Mouse (Mus musculus): ENCODE data around the gene Hspa5. TPM values are rescaled to one million over a fixed set of nuclear protein-coding genes. Genes with fewer than 3 reads are reported as not detected.
A peak's percentile ranks its signal among the peaks of the same experiment; 100 is the strongest.
"Not testable (repeated sequence)": the region's sequence is repeated elsewhere in the genome, so short reads cannot be mapped to it uniquely, and the experiment has no call there.

The Hspa5 gene
- polyA plus RNA-seq, 1 experiment: 519 TPM

GRCm38 (mm10) chr2:34794511-34794910, 22.7 kb downstream of the Hspa5 start:
- Histone ChIP-seq H3K27ac (ENCODE audit: insufficient read depth, low read length) (no peak overlapping the region), H3K4me3 (ENCODE audit: low read depth, low read length) (no peak overlapping the region), H3K9ac (ENCODE audit: low read depth, poor library complexity, severe bottlenecking) (no peak overlapping the region), H3K36me3 (ENCODE audit: control insufficient read depth, insufficient read depth, low read length, poor library complexity, severe bottlenecking) (no peaks in the 10 kb centered on the region), H3K27me3 (ENCODE audit: control insufficient read depth, insufficient read depth, low read length, poor library complexity, severe bottlenecking) (no peaks in the 10 kb centered on the region), H3K4me1 (ENCODE audit: control insufficient read depth, insufficient read depth, low read length) (no peaks in the 10 kb centered on the region), H3K9me3 (replicated peaks; ENCODE audit: control insufficient read depth, insufficient read depth, low read length, poor library complexity, severe bottlenecking) (no peaks in the 10 kb centered on the region)
- TF ChIP-seq EP300 (IDR thresholded peaks at IDR 0.05; ENCODE audit: insufficient read depth, low read depth, low read length): no peak
- no peak for TF ChIP-seq POLR2A (IDR thresholded peaks at IDR 0.05; ENCODE audit: insufficient read depth, low read length)
- TF ChIP-seq CTCF (IDR thresholded peaks at IDR 0.05; ENCODE audit: low read depth, low read length): no peak

DNA sequence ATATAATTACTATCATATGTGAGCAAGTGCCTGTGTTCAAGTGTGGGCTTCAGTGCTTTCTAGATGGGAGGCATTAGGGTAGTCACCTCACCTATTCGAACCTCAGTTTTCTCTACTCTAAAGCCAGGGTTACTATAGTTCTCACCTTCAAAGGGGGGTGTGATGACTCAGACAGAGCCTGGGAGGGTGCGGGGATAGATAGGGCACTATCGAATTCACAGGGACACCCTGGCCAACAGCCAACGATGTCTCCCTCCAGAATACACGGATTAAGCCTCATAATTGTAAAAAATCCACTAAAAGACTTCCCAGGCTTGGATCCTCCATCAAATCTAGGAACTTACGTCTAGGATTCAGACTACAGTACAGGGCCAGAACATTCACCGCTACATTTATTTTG, 23.7 kb downstream of the Hspa5 start:
- no peak overlapping the region for H3K9ac ChIP-seq (ENCODE audit: low read depth, poor library complexity, severe bottlenecking)
- H3K36me3 ChIP-seq (ENCODE audit: control insufficient read depth, insufficient read depth, low read length, poor library complexity, severe bottlenecking): no peaks in the 10 kb centered on the region
- no peak overlapping the region for H3K27ac ChIP-seq (ENCODE audit: insufficient read depth, low read length)
- H3K9me3 ChIP-seq (replicated peaks; ENCODE audit: control insufficient read depth, insufficient read depth, low read length, poor library complexity, severe bottlenecking): no peaks in the 10 kb centered on the region
- no peaks in the 10 kb centered on the region for H3K4me1 ChIP-seq (ENCODE audit: control insufficient read depth, insufficient read depth, low read length)
- TF ChIP-seq EP300 (IDR thresholded peaks at IDR 0.05; ENCODE audit: insufficient read depth, low read depth, low read length): no peak
- TF ChIP-seq CTCF (IDR thresholded peaks at IDR 0.05; ENCODE audit: low read depth, low read length): no peak
- no peak for TF ChIP-seq POLR2A (IDR thresholded peaks at IDR 0.05; ENCODE audit: insufficient read depth, low read length)
- no peak overlapping the region for H3K4me3 ChIP-seq (ENCODE audit: low read depth, low read length)
- no peaks in the 10 kb centered on the region for H3K27me3 ChIP-seq (ENCODE audit: control insufficient read depth, insufficient read depth, low read length, poor library complexity, severe bottlenecking)

DNA sequence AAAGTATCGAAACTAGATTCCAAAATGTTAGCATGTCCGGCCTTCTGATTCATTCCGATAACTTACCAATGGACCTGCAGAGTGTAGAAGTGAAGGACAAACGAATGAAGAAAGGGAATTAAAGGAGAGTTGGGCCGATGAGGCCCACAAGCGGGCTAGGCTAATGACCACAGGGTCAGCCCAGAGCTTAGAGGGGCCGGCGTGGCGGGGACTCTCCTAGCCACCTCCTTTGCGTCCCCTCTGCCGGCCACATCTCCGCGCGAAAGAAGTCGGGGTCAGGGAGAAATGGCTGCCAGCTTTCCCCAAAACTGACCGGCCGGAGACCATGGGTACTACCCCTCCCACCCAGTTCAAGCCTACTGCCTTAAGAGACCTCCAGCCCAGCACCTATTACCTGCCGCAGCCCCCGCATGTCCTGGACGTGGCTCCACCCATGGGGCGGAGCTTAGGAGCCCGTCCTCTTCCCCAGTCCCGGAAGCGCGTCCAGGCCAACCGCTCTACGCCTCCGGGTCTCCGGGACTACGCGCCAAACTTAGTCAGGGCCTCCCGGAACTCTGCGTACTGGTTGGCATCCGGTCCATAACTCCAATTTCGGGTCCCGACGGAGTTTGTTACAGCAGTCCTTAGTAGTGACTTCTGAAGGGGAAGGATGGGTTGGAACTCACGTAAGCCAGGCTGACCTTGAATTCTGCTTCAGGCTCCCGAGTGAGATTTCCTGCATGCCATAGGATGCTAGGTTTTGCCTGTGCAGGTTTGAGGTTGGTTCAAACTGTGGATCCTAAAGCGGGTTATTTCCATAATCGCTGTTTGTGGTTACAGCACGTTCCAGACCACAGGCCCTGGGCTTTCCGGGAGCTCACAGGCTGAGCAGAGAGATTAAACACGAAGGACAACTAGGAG, 27.8 kb downstream of the Hspa5 start, which contains the start of gene Rabepk:
TSS of gene Rabepk (minus strand) at position 556 of the 900 bp plus-strand sequence.
- peak within 1 kb of the TSS; percentile 68 for H3K9ac ChIP-seq (ENCODE audit: low read depth, poor library complexity, severe bottlenecking)
- peaks cover 4% of the 10 kb centered on the region for H3K36me3 ChIP-seq (ENCODE audit: control insufficient read depth, insufficient read depth, low read length, poor library complexity, severe bottlenecking)
- no peaks in the 10 kb centered on the region for H3K9me3 ChIP-seq (replicated peaks; ENCODE audit: control insufficient read depth, insufficient read depth, low read length, poor library complexity, severe bottlenecking)
- H3K27ac ChIP-seq (ENCODE audit: insufficient read depth, low read length): peak within 1 kb of the TSS; percentile 32
- peak within 1 kb of the TSS; percentile 99 for H3K4me3 ChIP-seq (ENCODE audit: low read depth, low read length)
- TF ChIP-seq POLR2A (IDR thresholded peaks at IDR 0.05; ENCODE audit: insufficient read depth, low read length) (peak; percentile 68), CTCF (IDR thresholded peaks at IDR 0.05; ENCODE audit: low read depth, low read length) (no peak)
- no peaks in the 10 kb centered on the region for H3K27me3 ChIP-seq (ENCODE audit: control insufficient read depth, insufficient read depth, low read length, poor library complexity, severe bottlenecking)
- no peaks in the 10 kb centered on the region for H3K4me1 ChIP-seq (ENCODE audit: control insufficient read depth, insufficient read depth, low read length)

GRCm38 (mm10) chr2:34800371-34800770, 28.6 kb downstream of the Hspa5 start:
- H3K27ac ChIP-seq (ENCODE audit: insufficient read depth, low read length): no peak overlapping the region
- no peak overlapping the region for H3K4me3 ChIP-seq (ENCODE audit: low read depth, low read length)
- H3K4me1 ChIP-seq (ENCODE audit: control insufficient read depth, insufficient read depth, low read length): no peaks in the 10 kb centered on the region
- H3K9ac ChIP-seq (ENCODE audit: low read depth, poor library complexity, severe bottlenecking): peak overlapping the region; percentile 68
- peaks cover 12% of the 10 kb centered on the region for H3K36me3 ChIP-seq (ENCODE audit: control insufficient read depth, insufficient read depth, low read length, poor library complexity, severe bottlenecking)
- H3K27me3 ChIP-seq (ENCODE audit: control insufficient read depth, insufficient read depth, low read length, poor library complexity, severe bottlenecking): no peaks in the 10 kb centered on the region
- TF ChIP-seq POLR2A (IDR thresholded peaks at IDR 0.05; ENCODE audit: insufficient read depth, low read length): no peak
- no peak for TF ChIP-seq CTCF (IDR thresholded peaks at IDR 0.05; ENCODE audit: low read depth, low read length)
- TF ChIP-seq EP300 (IDR thresholded peaks at IDR 0.05; ENCODE audit: insufficient read depth, low read depth, low read length): no peak
- H3K9me3 ChIP-seq (replicated peaks; ENCODE audit: control insufficient read depth, insufficient read depth, low read length, poor library complexity, severe bottlenecking): no peaks in the 10 kb centered on the region

GRCm38 (mm10) chr2:34801516-34802482, 30.0 kb downstream of the Hspa5 start:
- H3K9me3 ChIP-seq (replicated peaks; ENCODE audit: control insufficient read depth, insufficient read depth, low read length, poor library complexity, severe bottlenecking): no peaks in the 10 kb centered on the region
- no peaks in the 10 kb centered on the region for H3K27me3 ChIP-seq (ENCODE audit: control insufficient read depth, insufficient read depth, low read length, poor library complexity, severe bottlenecking)
- H3K4me3 ChIP-seq (ENCODE audit: low read depth, low read length): peak overlapping the region; percentile 78
- peak; percentile 18 for TF ChIP-seq CTCF (IDR thresholded peaks at IDR 0.05; ENCODE audit: low read depth, low read length)
- TF ChIP-seq EP300 (IDR thresholded peaks at IDR 0.05; ENCODE audit: insufficient read depth, low read depth, low read length): no peak
- TF ChIP-seq POLR2A (IDR thresholded peaks at IDR 0.05; ENCODE audit: insufficient read depth, low read length): peak; percentile 87
- H3K27ac ChIP-seq (ENCODE audit: insufficient read depth, low read length): peak overlapping the region; percentile 60
- peaks cover 22% of the 10 kb centered on the region for H3K36me3 ChIP-seq (ENCODE audit: control insufficient read depth, insufficient read depth, low read length, poor library complexity, severe bottlenecking)
- no peaks in the 10 kb centered on the region for H3K4me1 ChIP-seq (ENCODE audit: control insufficient read depth, insufficient read depth, low read length)
- peak overlapping the region; percentile 79 for H3K9ac ChIP-seq (ENCODE audit: low read depth, poor library complexity, severe bottlenecking)

DNA sequence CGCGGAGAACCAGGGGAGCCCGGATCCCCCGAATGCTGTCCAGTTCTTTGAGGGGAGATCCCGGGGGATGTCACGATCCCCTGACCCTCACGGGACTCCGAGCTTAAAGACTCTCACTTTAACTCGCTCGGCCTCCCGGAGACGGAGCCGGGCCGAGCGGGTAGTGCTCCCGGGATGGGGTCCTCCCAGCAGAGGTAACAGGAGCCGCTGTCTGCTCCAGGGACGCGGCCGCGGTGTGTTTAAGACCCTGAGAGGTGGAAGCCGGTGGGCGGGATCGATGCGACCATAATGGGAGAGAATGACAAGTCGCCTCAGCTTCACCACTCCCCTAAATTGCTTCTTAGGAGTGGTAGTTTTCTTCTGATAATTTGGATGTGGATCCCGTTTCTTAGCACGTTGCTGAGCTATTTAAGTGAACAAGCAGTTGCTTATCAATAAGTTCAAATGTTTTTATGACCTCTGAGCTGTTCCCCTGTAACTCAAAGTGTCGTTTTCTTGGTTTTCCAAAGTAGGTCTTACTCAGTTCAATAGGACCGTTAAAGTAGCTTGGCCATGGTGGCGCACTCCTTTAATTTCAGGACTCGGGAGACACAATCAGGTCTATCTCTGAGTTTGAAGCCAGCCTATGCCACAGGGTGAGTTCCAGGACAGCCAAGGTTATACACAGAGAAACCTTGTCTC, 30.9 kb downstream of the Hspa5 start:
- Histone ChIP-seq H3K9ac (ENCODE audit: low read depth, poor library complexity, severe bottlenecking) (peak overlapping the region; percentile 79), H3K27ac (ENCODE audit: insufficient read depth, low read length) (peak overlapping the region; percentile 36), H3K36me3 (ENCODE audit: control insufficient read depth, insufficient read depth, low read length, poor library complexity, severe bottlenecking) (peaks cover 26% of the 10 kb centered on the region), H3K4me3 (ENCODE audit: low read depth, low read length) (peak overlapping the region; percentile 78)
- not testable (repeated sequence) for H3K27me3 ChIP-seq (ENCODE audit: control insufficient read depth, insufficient read depth, low read length, poor library complexity, severe bottlenecking); H3K9me3 ChIP-seq (replicated peaks; ENCODE audit: control insufficient read depth, insufficient read depth, low read length, poor library complexity, severe bottlenecking); H3K4me1 ChIP-seq (ENCODE audit: control insufficient read depth, insufficient read depth, low read length)
